Mouse (Mus musculus): ENCODE measurements around the gene Gm21028. TPM values are rescaled to one million over a fixed set of nuclear protein-coding genes. Genes with fewer than 3 reads are reported as not detected.

The Gm21028 gene
- total RNA-seq (2023) = not detected

GRCm38 (mm10) chr7:42578488-42578887 lies at the start of gene Gm21028:
Gm21028 (minus strand) TSS chr7:42578588.

GRCm38 (mm10) chr7:42592413-42592812 lies 14.0 kb upstream of the Gm21028 start, which contains the start of gene Zfp977:
Zfp977 (minus strand) TSS chr7:42592547.

Other genes with a start within 250 kb of the Gm21028 start
- gene 4933421I07Rik, start 130.5 kb downstream of the Gm21028 start, total RNA-seq (2023) = not detected
- gene Zfp141, start 72.8 kb downstream of the Gm21028 start, total RNA-seq (2023) = 10 to 100 TPM; 32.4 to 38.7 TPM
- gene Zfp977, start 14.0 kb upstream of the Gm21028 start, total RNA-seq (2023) = not detected
- under 1 TPM; 0.27 to 0.29 TPM for gene Zfp976, start 64.0 kb upstream of the Gm21028 start, total RNA-seq (2023)
- gene Zfp975, start 114.2 kb upstream of the Gm21028 start, total RNA-seq (2023) = 1 to 10 TPM; 1.8 to 2.7 TPM
- not detected for gene Gm17067, start 148.4 kb upstream of the Gm21028 start, total RNA-seq (2023)
- not detected for gene Vmn2r62, start 214.9 kb upstream of the Gm21028 start, total RNA-seq (2023)

Data from T-cell, adult 66 days (primary cell).